Mouse (Mus musculus) thymus, adult 2 months (tissue): ENCODE results near the gene Msl1. TPM values are rescaled to one million over a fixed set of nuclear protein-coding genes. Genes with fewer than 3 reads are reported as not detected.

Experiments
- DNase-seq: peaks from one replicate; pipeline ENCODE4 v3.0.0; 2021
- H3K27ac ChIP-seq: fragments of 200-500 bp; 2 replicates; pipeline ENCODE4 v1.5.1; 2012; ENCODE audit warnings: low read length, control low read depth; ENCODE audit not compliant: control insufficient read depth, insufficient read depth
- H3K27me3 ChIP-seq: fragments of 200-500 bp; 2 replicates; pipeline ENCODE4 v1.6.1; 2012; ENCODE audit warnings: mild to moderate bottlenecking, low read length, moderate library complexity, mixed read lengths; ENCODE audit not compliant: control insufficient read depth, insufficient read depth
- H3K36me3 ChIP-seq: fragments of 200-500 bp; 2 replicates; pipeline ENCODE4 v1.6.1; 2012; ENCODE audit warnings: mild to moderate bottlenecking, low read length, moderate library complexity; ENCODE audit not compliant: control insufficient read depth, insufficient read depth
- H3K4me1 ChIP-seq: fragments of 200-500 bp; replicated peaks from 2 replicates; pipeline ENCODE4 v1.6.1; 2012; ENCODE audit warnings: low read length; ENCODE audit not compliant: control insufficient read depth, insufficient read depth
- H3K4me3 ChIP-seq: fragments of 200-500 bp; 2 replicates; pipeline ENCODE4 v1.5.1; 2012; ENCODE audit warnings: mild to moderate bottlenecking, low read length, control low read depth, moderate library complexity; ENCODE audit not compliant: control insufficient read depth, insufficient read depth
- CTCF ChIP-seq: fragments of 200-500 bp; IDR thresholded peaks from 2 replicates; pipeline ENCODE4 v1.5.1; 2012; ENCODE audit warnings: mild to moderate bottlenecking, control low read depth, low read length, moderate library complexity, borderline replicate concordance; ENCODE audit not compliant: control insufficient read depth, poor library complexity, insufficient read depth; ENCODE audit errors: extremely low read depth
- POLR2A ChIP-seq: fragments of 200-500 bp; IDR thresholded peaks from 2 replicates; pipeline ENCODE4 v1.6.1; 2012; ENCODE audit warnings: mild to moderate bottlenecking, low read length, control low read depth, moderate library complexity; ENCODE audit not compliant: control insufficient read depth, poor library complexity, insufficient read depth; ENCODE audit errors: extremely low read depth
- WGBS: fragments of 180-500 bp; shearing (Covaris S2); methylation state at CpG from one replicate; pipeline ENCODE4 v1.1.7; 2018; 5-methylcytosine and 5-hydroxymethylcytosine counted together
- polyA plus RNA-seq: library from polyadenylated mRNA; depleted of rRNA; stranded (reverse); fragments of >200 nt; gene quantifications from 2 replicates; pipeline ENCODE4 v1.2.3, GENCODE M21; 2012; rRNA removed

Msl1 gene
- polyA plus RNA-seq, 1 experiment: 50.3 TPM

GRCm38 (mm10) chr11:98849196-98849894 lies 54.0 kb downstream of the Msl1 start:
- Histone ChIP-seq H3K27ac (no peak overlapping the region), H3K4me3 (no peak overlapping the region), H3K27me3 (no peaks in the 10 kb centered on the region), H3K4me1 (peaks cover 27% of the 10 kb centered on the region), H3K36me3 (no peaks in the 10 kb centered on the region)
- no peak for DNase-seq
- 51% methylated on average over 19 of the region's 19 CpGs for WGBS
- no peak for TF ChIP-seq POLR2A
- no peak for TF ChIP-seq CTCF

DNA sequence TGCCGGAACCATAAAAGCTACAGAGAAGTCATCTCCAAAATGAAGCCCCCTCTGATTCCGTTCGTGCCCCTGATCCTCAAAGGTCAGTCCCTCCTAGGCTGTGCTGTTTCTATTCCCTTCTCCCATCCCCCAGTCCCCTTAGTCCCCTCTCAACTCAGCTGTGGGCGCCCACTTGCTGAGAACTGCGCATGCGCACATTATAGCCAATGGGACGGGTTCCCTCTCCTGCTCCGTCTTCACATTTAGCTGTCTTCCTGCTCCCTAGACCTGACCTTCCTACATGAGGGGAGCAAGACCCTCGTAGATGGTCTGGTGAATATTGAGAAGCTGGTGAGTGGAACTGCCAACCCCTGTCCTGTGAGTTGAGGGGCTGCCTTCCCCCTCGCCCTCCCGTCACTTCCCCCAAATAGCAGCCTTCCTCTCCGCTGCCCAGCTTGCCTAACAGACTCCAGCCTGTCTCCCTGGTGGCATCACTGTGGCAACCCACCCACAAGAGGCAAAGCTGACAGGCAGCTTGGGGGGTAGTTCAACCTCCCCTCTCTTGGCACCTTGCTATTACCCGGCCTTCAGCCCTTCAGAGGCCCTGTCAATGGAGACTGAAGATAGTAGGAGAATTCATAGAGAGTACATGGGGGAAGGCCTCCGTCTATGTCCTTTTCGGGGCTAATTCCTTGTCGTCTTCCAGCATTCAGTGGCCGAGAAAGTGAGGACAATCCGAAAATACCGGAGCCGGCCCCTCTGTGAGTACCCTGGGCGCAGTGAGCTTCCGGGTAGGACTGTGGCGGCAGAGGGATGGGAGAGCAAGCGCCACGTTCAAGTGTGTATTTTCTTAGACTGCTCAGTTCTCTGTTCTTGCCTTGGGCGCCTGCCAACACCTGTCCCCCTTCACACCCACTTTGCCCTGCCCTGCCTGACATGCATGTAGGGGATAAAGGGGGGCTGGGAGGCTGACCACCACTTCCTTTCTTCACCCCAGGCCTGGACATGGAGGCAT lies 55.1 kb downstream of the Msl1 start:
- Histone ChIP-seq H3K4me1 (peaks cover 27% of the 10 kb centered on the region), H3K27me3 (no peaks in the 10 kb centered on the region), H3K36me3 (no peaks in the 10 kb centered on the region), H3K27ac (no peak overlapping the region), H3K4me3 (peak overlapping the region; percentile 47)
- DNase-seq: no peak
- WGBS: 84% methylated on average over 26 of the region's 26 CpGs
- no peak for TF ChIP-seq CTCF
- TF ChIP-seq POLR2A: no peak

DNA sequence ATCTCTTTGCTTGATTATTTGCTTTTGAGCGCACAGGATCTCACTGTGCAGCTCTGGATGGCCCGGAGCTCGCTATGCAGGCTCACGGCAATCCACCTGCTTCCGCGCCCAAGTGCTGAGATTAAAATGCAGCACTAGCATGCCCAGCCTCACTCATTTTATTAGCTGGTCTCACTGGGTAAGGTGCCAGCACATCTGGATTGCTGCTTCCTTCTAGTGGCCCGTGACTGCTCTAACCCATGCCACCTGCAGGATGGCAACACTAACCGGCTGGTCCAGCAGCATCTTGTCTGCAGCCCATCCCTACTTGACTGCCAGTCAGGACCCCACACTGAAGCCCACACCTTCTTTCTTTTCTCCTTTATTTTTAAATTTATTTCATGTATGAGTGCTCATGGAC lies 58.8 kb downstream of the Msl1 start:
- Histone ChIP-seq H3K36me3 (no peaks in the 10 kb centered on the region), H3K4me3 (no peak overlapping the region), H3K4me1 (peaks cover 28% of the 10 kb centered on the region), H3K27ac (no peak overlapping the region), H3K27me3 (no peaks in the 10 kb centered on the region)
- TF ChIP-seq POLR2A: no peak
- TF ChIP-seq CTCF: no peak
- DNase-seq: no peak
- 95% methylated on average over 8 of the region's 8 CpGs for WGBS

DNA sequence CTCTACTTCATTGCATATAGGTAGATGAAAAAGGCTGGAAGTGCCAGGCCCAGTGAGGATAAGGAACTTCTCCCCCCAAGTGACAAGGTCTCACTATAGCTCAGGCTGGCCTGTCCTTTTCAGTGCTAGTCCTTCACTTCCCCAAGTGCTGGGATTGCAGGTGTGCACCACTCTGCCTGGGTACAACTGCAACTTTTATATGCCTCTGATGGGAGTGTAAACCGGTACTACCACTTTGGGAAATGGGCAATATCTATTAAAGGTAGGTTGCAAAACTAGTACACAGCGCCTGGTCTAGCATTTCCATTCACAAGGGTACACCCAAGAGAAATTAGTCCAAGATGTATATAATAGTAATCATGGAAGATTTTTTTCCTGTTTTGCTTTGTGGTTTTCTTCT lies 59.3 kb downstream of the Msl1 start:
- 95% methylated on average over 2 of the region's 2 CpGs for WGBS

More for the DNA sequence above, 59.3 kb downstream of the Msl1 start:
- no peak overlapping the region for H3K27ac ChIP-seq
- no peak for DNase-seq
- no peaks in the 10 kb centered on the region for H3K27me3 ChIP-seq
- TF ChIP-seq POLR2A: no peak
- TF ChIP-seq CTCF: no peak
- peaks cover 23% of the 10 kb centered on the region for H3K4me1 ChIP-seq
- H3K36me3 ChIP-seq: no peaks in the 10 kb centered on the region
- no peak overlapping the region for H3K4me3 ChIP-seq

Other genes starting within 250 kb of the Msl1 start
- gene Ikzf3, start 249.5 kb upstream of the Msl1 start, polyA plus RNA-seq: 143 and 183 TPM in 2 replicates
- 1.1 and 1.2 TPM in 2 replicates for gene Zpbp2, start 244.4 kb upstream of the Msl1 start, polyA plus RNA-seq
- gene Ormdl3, start 208.1 kb upstream of the Msl1 start, polyA plus RNA-seq: 66.8 and 74.6 TPM in 2 replicates
- not detected in 2 replicates for gene Lrrc3c, start 197.2 kb upstream of the Msl1 start, polyA plus RNA-seq
- not detected in 2 replicates for gene Gm12355, start 169.9 kb upstream of the Msl1 start, polyA plus RNA-seq
- 0.74 and 1.1 TPM in 2 replicates for gene Gsdma3, start 169.2 kb upstream of the Msl1 start, polyA plus RNA-seq
- gene Gsdma2, start 148.8 kb upstream of the Msl1 start, polyA plus RNA-seq: 0.17 and 0.81 TPM in 2 replicates
- gene Gsdma, start 131.2 kb upstream of the Msl1 start, polyA plus RNA-seq: 0.71 and 0.75 TPM in 2 replicates
- gene Psmd3, start 113.0 kb upstream of the Msl1 start, polyA plus RNA-seq: 293 and 303 TPM in 2 replicates
- gene Csf3, start 94.3 kb upstream of the Msl1 start, polyA plus RNA-seq: 0.14 and 0.22 TPM in 2 replicates
- gene Med24, start 66.1 kb upstream of the Msl1 start, polyA plus RNA-seq: 179 and 196 TPM in 2 replicates
- 36.8 and 41.5 TPM in 2 replicates for gene Thra, start 54.9 kb upstream of the Msl1 start, polyA plus RNA-seq
- 34.4 and 37.7 TPM in 2 replicates for gene Nr1d1, start 20.2 kb upstream of the Msl1 start, polyA plus RNA-seq
- gene Casc3, start 9.4 kb downstream of the Msl1 start, polyA plus RNA-seq: 66.5 and 72.2 TPM in 2 replicates
- gene Rapgefl1, start 41.3 kb downstream of the Msl1 start, polyA plus RNA-seq: 8.5 and 11.6 TPM in 2 replicates
- 23.9 and 30.3 TPM in 2 replicates for gene Wipf2, start 68.1 kb downstream of the Msl1 start, polyA plus RNA-seq
- 8.4 and 12.2 TPM in 2 replicates for gene Cdc6, start 112.3 kb downstream of the Msl1 start, polyA plus RNA-seq
- 63.5 and 74.1 TPM in 2 replicates for gene Rara, start 132.3 kb downstream of the Msl1 start, polyA plus RNA-seq
- gene Gjd3, start 187.5 kb downstream of the Msl1 start, polyA plus RNA-seq: 1.3 and 1.9 TPM in 2 replicates
- 59.2 and 85.6 TPM in 2 replicates for gene Top2a, start 228.7 kb downstream of the Msl1 start, polyA plus RNA-seq
- gene Igfbp4, start 245.7 kb downstream of the Msl1 start, polyA plus RNA-seq: 176 and 220 TPM in 2 replicates